Mouse (Mus musculus): ENCODE results near the gene Ccdc142.
A peak's percentile ranks its signal among the peaks of the same experiment; 100 is the strongest.

Ccdc142 gene

GRCm38 (mm10) chr6:83086121-83087035 is 15.0 kb upstream of the Ccdc142 start, which contains the start of gene Lbx2:
Gene Lbx2, plus strand, starts transcription at chr6:83086367.
- DNase-seq = no peak

- DNase-seq = no peak
Measured at GRCm38 (mm10) chr6:83087205-83087925, 14.0 kb upstream of the Ccdc142 start.

- DNase-seq = no peak
Measured at GRCm38 (mm10) chr6:83087926-83088260, 13.5 kb upstream of the Ccdc142 start.

DNA sequence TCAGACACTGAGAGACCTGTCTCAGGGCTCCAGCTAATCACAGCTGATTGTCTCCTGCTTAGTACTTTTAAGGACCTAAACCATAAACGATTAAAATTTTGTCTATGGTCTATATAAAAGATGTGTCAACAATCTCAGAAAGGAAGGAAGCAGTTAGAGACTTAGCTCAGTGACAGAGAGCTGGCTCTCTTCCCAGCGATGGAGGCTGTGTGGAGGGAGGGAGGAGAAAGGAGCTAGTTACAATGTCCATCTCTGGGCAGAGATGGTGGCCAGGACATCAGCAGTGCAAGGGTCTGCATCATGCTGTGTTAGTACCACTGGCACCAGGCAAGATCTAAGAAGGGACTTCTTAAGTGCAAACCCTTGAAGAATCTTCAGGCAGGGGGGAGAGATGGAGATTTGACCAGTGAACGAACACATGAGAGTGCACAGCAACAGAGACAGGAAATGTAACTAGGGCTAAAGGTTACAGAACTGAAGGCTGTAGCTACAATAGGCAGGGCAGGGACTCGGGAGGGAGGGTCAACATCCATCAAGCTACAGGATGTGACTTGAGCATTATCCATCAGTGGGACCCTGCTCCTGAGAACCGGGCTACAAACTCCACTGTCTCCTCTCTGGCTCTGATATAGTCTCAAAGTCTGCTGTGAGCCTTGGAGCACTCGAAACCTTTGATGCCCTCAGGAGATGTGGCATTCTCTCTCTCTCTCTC is 8.8 kb upstream of the Ccdc142 start:
- DNase-seq = no peak

GRCm38 (mm10) chr6:83095968-83096367 is 5.4 kb upstream of the Ccdc142 start:
- DNase-seq = no peak

DNA sequence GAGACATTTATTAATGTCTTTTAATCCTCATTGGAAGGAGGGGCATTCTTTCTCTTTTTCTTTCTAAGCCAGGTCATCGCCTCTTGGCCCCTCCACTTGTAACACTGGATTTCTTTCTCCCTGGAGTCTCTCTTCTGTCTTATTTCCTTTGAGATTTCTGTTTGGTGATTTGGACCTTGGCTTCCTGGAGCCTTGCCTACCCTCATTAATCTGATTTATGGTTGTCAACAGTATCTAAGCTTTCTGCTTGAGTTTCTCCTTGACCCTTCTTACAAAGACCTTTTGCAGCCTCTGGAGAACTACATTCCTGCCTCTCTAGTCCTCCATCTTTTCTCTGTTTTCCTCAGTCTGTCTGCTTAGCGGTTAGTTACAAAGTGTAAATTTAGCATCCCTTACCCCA is 3.0 kb upstream of the Ccdc142 start:
- DNase-seq = peak; percentile 70

DNA sequence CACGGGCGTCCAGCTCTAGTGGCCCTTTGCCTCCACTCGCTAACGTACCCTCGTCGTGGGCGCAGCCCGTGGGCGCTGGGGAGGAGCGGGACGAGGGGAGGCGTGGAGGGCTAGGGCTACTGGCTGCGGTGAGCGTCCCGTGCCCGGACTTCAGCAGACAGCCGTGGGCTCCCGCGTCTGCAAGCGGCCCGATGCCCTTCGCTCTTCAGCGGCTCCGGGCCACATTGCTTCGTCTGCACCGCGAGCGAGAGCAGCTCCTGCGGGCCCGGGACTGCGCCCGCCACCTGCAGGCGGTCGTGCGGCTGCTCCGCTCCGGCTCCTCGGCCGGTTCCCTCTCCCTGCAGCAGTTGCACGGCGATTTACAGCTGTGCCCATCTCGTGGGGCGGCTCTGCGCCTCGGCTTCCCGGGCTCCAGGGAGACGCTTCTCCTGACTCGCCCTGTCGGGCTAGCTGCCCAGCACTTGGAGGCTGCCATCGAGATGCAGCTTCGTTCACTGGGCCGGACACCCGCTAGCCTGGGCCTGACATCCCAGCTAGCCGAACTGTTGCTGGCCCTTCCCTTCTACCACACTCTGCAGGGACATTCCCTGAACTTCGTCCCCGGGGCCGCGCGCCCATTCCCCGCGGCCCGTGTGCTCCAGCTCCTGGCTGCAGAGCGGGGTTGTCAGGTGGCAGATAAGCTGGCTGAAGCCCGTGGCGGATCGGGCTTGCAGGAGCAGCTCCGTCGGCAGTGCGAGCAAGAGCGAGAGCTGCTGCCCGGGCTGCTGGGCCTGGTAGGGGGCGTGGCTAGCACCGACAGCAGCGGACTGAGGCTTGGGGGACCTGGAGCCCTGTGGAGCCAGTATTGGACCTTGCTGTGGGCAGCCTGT is 521 bp downstream of the Ccdc142 start:
- peak; percentile 58 for DNase-seq

DNA sequence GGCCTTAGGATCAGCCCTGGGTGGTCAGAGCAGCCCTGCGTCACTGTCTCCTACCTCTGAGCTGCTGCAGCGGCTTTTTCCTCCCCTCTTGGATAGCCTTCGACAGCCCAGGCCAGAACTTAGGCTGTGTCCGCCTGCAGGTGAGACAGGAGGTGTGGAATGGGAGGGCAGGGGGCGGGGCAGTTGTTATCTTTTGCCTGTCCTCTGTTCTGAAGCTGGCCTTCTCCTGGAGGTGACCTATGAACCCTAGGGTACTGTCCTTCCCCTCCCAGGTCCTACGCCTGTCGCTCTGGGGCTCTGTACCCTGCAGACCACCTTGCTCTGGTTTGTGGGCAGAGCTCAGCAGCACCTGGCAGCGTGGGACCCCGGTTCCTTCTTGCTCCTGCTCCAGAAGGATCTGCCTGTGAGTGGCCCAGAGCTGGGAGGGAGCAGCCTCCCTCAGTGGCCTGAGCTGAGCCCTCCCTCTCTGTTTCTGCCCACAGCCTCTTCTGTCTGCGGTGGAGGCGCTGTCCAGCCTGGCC is 1.8 kb downstream of the Ccdc142 start:
- peak; percentile 26 for DNase-seq

- DNase-seq = no peak
Measured at GRCm38 (mm10) chr6:83104158-83104557, 2.8 kb downstream of the Ccdc142 start.

DNA sequence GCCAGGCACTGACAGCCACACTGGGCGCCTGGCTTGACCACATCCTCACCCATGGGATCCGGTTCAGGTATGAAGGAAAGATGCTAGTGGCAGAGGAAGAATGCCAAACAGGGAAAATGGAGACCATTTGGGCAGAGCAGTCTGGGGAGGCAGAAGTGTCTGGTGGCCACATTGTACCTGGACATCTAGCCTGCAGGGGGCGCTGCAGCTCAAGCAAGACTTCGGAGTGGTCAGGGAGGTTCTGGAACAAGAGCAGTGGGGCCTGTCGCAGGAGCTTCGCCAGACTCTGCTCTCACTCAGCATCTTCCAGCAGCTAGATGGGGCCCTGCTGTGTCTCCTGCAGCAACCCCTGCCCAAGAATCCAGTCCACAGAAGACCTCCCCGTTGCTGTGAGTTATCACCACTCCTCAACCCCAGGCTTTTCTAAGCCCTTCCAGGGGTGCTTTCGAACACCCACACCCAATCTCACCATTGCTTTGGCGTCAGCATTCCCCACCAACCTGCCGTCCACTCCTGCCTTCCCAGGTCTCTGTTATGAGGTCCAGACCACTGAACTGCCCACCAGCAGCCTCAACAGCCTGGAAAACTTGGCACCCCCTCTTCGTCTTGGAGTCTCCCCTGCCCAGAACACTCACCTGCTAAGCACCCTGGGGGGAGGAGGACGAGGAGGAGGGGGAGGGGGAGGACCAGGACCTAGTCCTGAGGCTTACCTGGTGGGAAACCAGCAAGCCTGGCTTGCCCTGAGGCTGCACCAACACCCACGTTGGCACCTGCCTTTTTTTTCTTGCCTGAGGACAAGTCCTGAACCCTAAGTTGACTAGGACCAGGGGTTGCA is 6.4 kb downstream of the Ccdc142 start:
- peak; percentile 71 for DNase-seq

GRCm38 (mm10) chr6:83108762-83109668 is 7.6 kb downstream of the Ccdc142 start, which contains the start of gene Mrpl53:
Gene Mrpl53, plus strand, starts transcription at chr6:83109040.
- DNase-seq = peak; percentile 79

DNA sequence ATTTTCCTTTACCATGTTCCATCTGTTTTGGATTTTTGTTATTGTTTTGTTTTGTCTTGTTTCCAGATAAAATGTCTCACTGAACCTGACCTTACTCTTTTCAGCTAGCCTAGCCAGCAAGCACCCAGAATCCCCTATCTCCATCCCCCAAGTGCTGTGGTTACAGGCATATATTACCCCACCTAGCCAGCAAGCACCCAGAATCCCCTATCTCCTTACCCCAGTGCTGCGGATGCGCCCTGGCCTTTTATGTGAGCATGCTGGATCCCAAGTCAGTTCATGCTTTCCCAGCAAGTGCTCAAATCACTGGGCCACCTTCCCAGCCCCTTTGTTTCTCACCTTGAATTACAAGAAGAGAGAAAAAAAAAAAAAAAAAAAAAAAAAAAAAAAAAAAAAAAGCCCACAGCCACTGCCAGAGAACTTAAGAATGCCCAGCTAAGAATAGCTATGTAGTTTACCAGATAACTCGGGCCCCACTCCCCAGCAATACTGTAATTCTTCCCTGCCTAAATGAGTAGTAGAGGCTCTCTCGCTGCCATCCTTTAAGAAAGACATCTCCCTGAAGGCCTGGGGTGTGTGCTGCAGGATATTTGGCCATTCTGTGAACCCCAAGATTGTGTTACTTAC is 10.2 kb downstream of the Ccdc142 start:
- no peak for DNase-seq

GRCm38 (mm10) chr6:83115011-83115671 is 13.7 kb downstream of the Ccdc142 start, which contains the start of gene Mogs:
Gene Mogs, plus strand, starts transcription at chr6:83115496.
- peak; percentile 90 for DNase-seq

DNA sequence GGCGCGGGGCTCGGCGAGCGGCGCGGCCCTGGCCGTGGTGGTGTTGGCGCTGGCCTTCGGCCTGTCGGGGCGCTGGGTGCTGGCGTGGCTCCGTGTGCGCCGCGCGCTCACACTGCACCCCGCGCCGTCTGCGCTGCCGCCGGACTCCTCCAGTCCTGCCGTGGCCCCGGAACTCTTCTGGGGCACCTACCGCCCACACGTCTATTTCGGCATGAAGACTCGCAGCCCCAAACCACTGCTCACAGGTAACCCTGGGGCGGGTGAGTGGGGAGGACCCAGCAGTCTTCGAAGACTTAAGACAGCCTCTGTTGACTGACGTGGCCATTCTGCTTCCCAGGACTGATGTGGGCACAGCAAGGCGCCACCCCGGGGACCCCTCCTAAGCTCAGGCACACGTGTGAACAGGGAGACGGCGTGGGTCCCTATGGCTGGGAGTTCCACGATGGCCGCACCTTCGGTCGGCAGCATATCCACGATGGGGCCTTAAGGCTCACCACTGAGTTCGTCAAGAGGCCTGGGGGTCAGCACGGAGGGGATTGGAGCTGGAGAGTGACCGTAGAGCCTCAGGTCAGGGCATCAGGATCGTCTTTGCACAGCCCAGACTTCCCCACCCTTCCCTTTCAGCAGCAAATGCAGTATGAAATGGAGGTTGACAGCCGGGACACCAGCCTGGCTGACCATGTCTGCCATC is 14.4 kb downstream of the Ccdc142 start:
- no peak for DNase-seq

- no peak for DNase-seq
Measured at GRCm38 (mm10) chr6:83116373-83117164, 15.2 kb downstream of the Ccdc142 start.

DNA sequence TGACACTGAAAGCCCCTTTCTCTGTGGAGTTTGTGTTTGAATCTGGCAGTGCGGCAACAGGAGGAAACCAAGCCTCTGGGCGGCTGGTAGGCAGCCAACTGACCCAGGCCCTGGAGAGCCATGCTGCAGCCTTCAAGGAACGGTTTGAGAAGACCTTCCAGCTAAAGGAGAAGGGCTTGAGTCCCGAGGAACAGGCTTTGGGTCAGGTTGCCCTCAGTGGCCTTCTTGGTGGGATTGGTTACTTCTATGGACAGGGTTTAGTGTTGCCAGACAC is 15.7 kb downstream of the Ccdc142 start:
- no peak for DNase-seq

- no peak for DNase-seq
Measured at GRCm38 (mm10) chr6:83117616-83118015, 16.2 kb downstream of the Ccdc142 start.

GRCm38 (mm10) chr6:83118369-83118768 is 17.0 kb downstream of the Ccdc142 start:
- no peak for DNase-seq
